Mouse (Mus musculus) midbrain, embryonic 15.5 days (tissue): ENCODE data around the gene Stag1. TPM values are rescaled to one million over a fixed set of nuclear protein-coding genes. Genes with fewer than 3 reads are reported as not detected.

Experiments used
- ATAC-seq: fragments of 200-750 bp; cut with Nextera tagmentation; replicated peaks from 2 replicates; pipeline ENCODE4 v1.8.0; 2017; ENCODE audit warnings: moderate TSS enrichment
- H3K27ac ChIP-seq: fragments of 300-500 bp; sonication (generic); 2 replicates; pipeline ENCODE4 v1.5.1; 2015; ENCODE audit warnings: mild to moderate bottlenecking, inconsistent platforms
- H3K27me3 ChIP-seq: fragments of 300-500 bp; sonication (generic); replicated peaks from 2 replicates; pipeline ENCODE4 v1.6.1; 2015; ENCODE audit warnings: inconsistent platforms
- H3K36me3 ChIP-seq: fragments of 300-500 bp; sonication (generic); replicated peaks from 2 replicates; pipeline ENCODE4 v1.6.1; 2015; ENCODE audit warnings: inconsistent platforms
- H3K4me1 ChIP-seq: fragments of 300-500 bp; sonication (generic); 2 replicates; pipeline ENCODE4 v1.6.1; 2015; ENCODE audit warnings: inconsistent platforms
- H3K4me2 ChIP-seq: fragments of 300-500 bp; sonication (generic); 2 replicates; pipeline ENCODE4 v1.6.1; 2015; ENCODE audit warnings: inconsistent platforms, mild to moderate bottlenecking, moderate library complexity
- H3K4me3 ChIP-seq: fragments of 300-500 bp; sonication (generic); 2 replicates; pipeline ENCODE4 v1.5.1; 2015; ENCODE audit warnings: mild to moderate bottlenecking, inconsistent platforms
- H3K9ac ChIP-seq: fragments of 300-500 bp; sonication (generic); 2 replicates; pipeline ENCODE4 v1.6.1; 2015; ENCODE audit warnings: mild to moderate bottlenecking, inconsistent platforms
- H3K9me3 ChIP-seq: fragments of 300-500 bp; sonication (generic); 2 replicates; pipeline ENCODE4 v1.6.1; 2016; ENCODE audit warnings: inconsistent platforms
- WGBS: fragments of 180-500 bp; shearing (Covaris S2); methylation state at CpG from one replicate; pipeline ENCODE4 v1.1.7; 2015; ENCODE audit warnings: mixed read lengths; 5-methylcytosine and 5-hydroxymethylcytosine counted together
- polyA plus RNA-seq: library from polyadenylated mRNA; unstranded; fragments of >200 nt; fragmentation: Nextera tagmentation; extraction: Ambion mirVana; gene quantifications from 2 replicates; pipeline ENCODE4 v1.2.1, GENCODE M21; 2015

Stag1 gene
- polyA plus RNA-seq, 1 experiment from 2014 or later: 33.7 TPM

- ATAC-seq: no peak
Measured at GRCm38 (mm10) chr9:100917111-100917510, 319.5 kb downstream of the Stag1 start.

GRCm38 (mm10) chr9:100926629-100927028 lies 329.0 kb downstream of the Stag1 start:
- H3K9me3 ChIP-seq: no peaks in the 10 kb centered on the region
- no peak for ATAC-seq
- H3K4me2 ChIP-seq: no peak overlapping the region
- H3K4me3 ChIP-seq: no peak overlapping the region
- H3K9ac ChIP-seq: no peak overlapping the region
- peaks cover 12% of the 10 kb centered on the region; the same call in 1 of the 2 replicates for H3K36me3 ChIP-seq
- H3K27ac ChIP-seq: no peak overlapping the region
- WGBS: 97% methylated on average over 4 of the region's 4 CpGs
- no peaks in the 10 kb centered on the region for H3K4me1 ChIP-seq
- H3K27me3 ChIP-seq: no peaks in the 10 kb centered on the region

More at GRCm38 (mm10) chr9:100917111-100917510, 319.5 kb downstream of the Stag1 start:
- no peak overlapping the region for H3K4me3 ChIP-seq
- WGBS: 35% methylated on average over 2 of the region's 2 CpGs
- H3K9me3 ChIP-seq: no peaks in the 10 kb centered on the region
- H3K36me3 ChIP-seq: no peaks in the 10 kb centered on the region
- no peak overlapping the region for H3K4me2 ChIP-seq
- H3K27ac ChIP-seq: no peak overlapping the region
- H3K4me1 ChIP-seq: no peaks in the 10 kb centered on the region
- H3K9ac ChIP-seq: no peak overlapping the region
- H3K27me3 ChIP-seq: no peaks in the 10 kb centered on the region

GRCm38 (mm10) chr9:100942042-100942441 lies 344.4 kb downstream of the Stag1 start:
- no peak overlapping the region for H3K9ac ChIP-seq
- no peaks in the 10 kb centered on the region for H3K4me1 ChIP-seq
- H3K27ac ChIP-seq: no peak overlapping the region
- ATAC-seq: no peak
- H3K4me3 ChIP-seq: no peak overlapping the region
- H3K36me3 ChIP-seq: no peaks in the 10 kb centered on the region
- no peaks in the 10 kb centered on the region for H3K9me3 ChIP-seq
- 38% methylated on average over 2 of the region's 2 CpGs for WGBS
- no peaks in the 10 kb centered on the region for H3K27me3 ChIP-seq
- no peak overlapping the region for H3K4me2 ChIP-seq

GRCm38 (mm10) chr9:100944677-100945365 lies 347.2 kb downstream of the Stag1 start:
- H3K4me1 ChIP-seq: no peaks in the 10 kb centered on the region
- H3K27ac ChIP-seq: no peak overlapping the region
- H3K9me3 ChIP-seq: no peaks in the 10 kb centered on the region
- 91% methylated on average over 5 of the region's 5 CpGs for WGBS
- no peak overlapping the region for H3K4me2 ChIP-seq
- H3K36me3 ChIP-seq: no peaks in the 10 kb centered on the region
- no peak overlapping the region for H3K4me3 ChIP-seq
- no peak for ATAC-seq
- H3K27me3 ChIP-seq: no peaks in the 10 kb centered on the region
- no peak overlapping the region for H3K9ac ChIP-seq

- no peak for ATAC-seq
- Histone ChIP-seq H3K27me3 (no peaks in the 10 kb centered on the region), H3K9me3 (no peaks in the 10 kb centered on the region), H3K4me2 (no peak overlapping the region), H3K36me3 (peaks cover 5% of the 10 kb centered on the region; the same call in 1 of the 2 replicates), H3K27ac (no peak overlapping the region), H3K4me3 (no peak overlapping the region), H3K9ac (no peak overlapping the region), H3K4me1 (no peaks in the 10 kb centered on the region)
- 62% methylated on average over 4 of the region's 4 CpGs for WGBS
Measured at GRCm38 (mm10) chr9:100951481-100951880, 353.9 kb downstream of the Stag1 start.

GRCm38 (mm10) chr9:100962903-100963427 lies 365.4 kb downstream of the Stag1 start:
- Histone ChIP-seq H3K27ac (peak overlapping the region; percentile 26; the same call in 1 of the 2 replicates), H3K4me3 (no peak overlapping the region), H3K36me3 (no peaks in the 10 kb centered on the region), H3K9ac (no peak overlapping the region), H3K9me3 (no peaks in the 10 kb centered on the region), H3K4me1 (no peaks in the 10 kb centered on the region), H3K4me2 (no peak overlapping the region), H3K27me3 (no peaks in the 10 kb centered on the region)
- WGBS: 44% methylated on average over 5 of the region's 5 CpGs
- ATAC-seq: peak; percentile 66; the same call in 1 of the 2 replicates

GRCm38 (mm10) chr9:100963428-100963912 lies 365.9 kb downstream of the Stag1 start:
- peak; percentile 54; the same call in 1 of the 2 replicates for ATAC-seq
- Histone ChIP-seq H3K36me3 (no peaks in the 10 kb centered on the region), H3K9me3 (no peaks in the 10 kb centered on the region), H3K27me3 (no peaks in the 10 kb centered on the region), H3K27ac (peak overlapping the region; percentile 26; the same call in 1 of the 2 replicates), H3K4me1 (no peaks in the 10 kb centered on the region), H3K9ac (no peak overlapping the region), H3K4me3 (no peak overlapping the region), H3K4me2 (no peak overlapping the region)
- WGBS: 35% methylated on average over 1 of the region's 1 CpGs

- 58% methylated on average over 4 of the region's 4 CpGs for WGBS
Measured at GRCm38 (mm10) chr9:100964106-100964505, 366.5 kb downstream of the Stag1 start.

GRCm38 (mm10) chr9:100969461-100969860 lies 371.9 kb downstream of the Stag1 start:
- Histone ChIP-seq H3K36me3 (no peaks in the 10 kb centered on the region), H3K27ac (no peak overlapping the region), H3K9ac (no peak overlapping the region), H3K4me1 (no peaks in the 10 kb centered on the region), H3K4me3 (no peak overlapping the region), H3K9me3 (no peaks in the 10 kb centered on the region), H3K4me2 (no peak overlapping the region), H3K27me3 (no peaks in the 10 kb centered on the region)
- no peak for ATAC-seq
- 86% methylated on average over 2 of the region's 2 CpGs for WGBS

More at GRCm38 (mm10) chr9:100964106-100964505, 366.5 kb downstream of the Stag1 start:
- no peak for ATAC-seq
- Histone ChIP-seq H3K9ac (no peak overlapping the region), H3K4me1 (no peaks in the 10 kb centered on the region), H3K27ac (no peak overlapping the region), H3K4me3 (no peak overlapping the region), H3K36me3 (no peaks in the 10 kb centered on the region), H3K9me3 (no peaks in the 10 kb centered on the region), H3K4me2 (no peak overlapping the region), H3K27me3 (no peaks in the 10 kb centered on the region)

GRCm38 (mm10) chr9:100978666-100979065 lies 381.1 kb downstream of the Stag1 start:
- no peak overlapping the region for H3K27ac ChIP-seq
- H3K9me3 ChIP-seq: no peaks in the 10 kb centered on the region
- no peaks in the 10 kb centered on the region for H3K4me1 ChIP-seq
- 92% methylated on average over 5 of the region's 5 CpGs for WGBS
- H3K36me3 ChIP-seq: 0 out of 2 replicates have a peak, but pooled peaks cover 5% of the 10 kb centered on the region
- no peaks in the 10 kb centered on the region for H3K27me3 ChIP-seq
- H3K9ac ChIP-seq: no peak overlapping the region
- no peak overlapping the region for H3K4me2 ChIP-seq
- ATAC-seq: no peak
- H3K4me3 ChIP-seq: no peak overlapping the region

GRCm38 (mm10) chr9:100979260-100979659 lies 381.7 kb downstream of the Stag1 start:
- WGBS: 84% methylated on average over 5 of the region's 5 CpGs
- ATAC-seq: no peak

GRCm38 (mm10) chr9:100982786-100983185 lies 385.2 kb downstream of the Stag1 start:
- ATAC-seq: no peak
- WGBS: 93% methylated on average over 7 of the region's 7 CpGs
- H3K36me3 ChIP-seq: peaks cover 17% of the 10 kb centered on the region; the same call in 1 of the 2 replicates
- H3K4me1 ChIP-seq: no peaks in the 10 kb centered on the region
- no peaks in the 10 kb centered on the region for H3K9me3 ChIP-seq
- H3K4me3 ChIP-seq: no peak overlapping the region
- H3K4me2 ChIP-seq: no peak overlapping the region
- no peak overlapping the region for H3K9ac ChIP-seq
- H3K27me3 ChIP-seq: no peaks in the 10 kb centered on the region
- H3K27ac ChIP-seq: no peak overlapping the region

More at GRCm38 (mm10) chr9:100979260-100979659, 381.7 kb downstream of the Stag1 start:
- H3K9ac ChIP-seq: no peak overlapping the region
- H3K4me1 ChIP-seq: no peaks in the 10 kb centered on the region
- H3K27me3 ChIP-seq: no peaks in the 10 kb centered on the region
- peaks cover 7% of the 10 kb centered on the region; the same call in 1 of the 2 replicates for H3K36me3 ChIP-seq
- H3K4me2 ChIP-seq: no peak overlapping the region
- no peaks in the 10 kb centered on the region for H3K9me3 ChIP-seq
- H3K27ac ChIP-seq: no peak overlapping the region
- H3K4me3 ChIP-seq: no peak overlapping the region
